Mouse (Mus musculus): ENCODE measurements around the gene Tmem52.

DNA sequence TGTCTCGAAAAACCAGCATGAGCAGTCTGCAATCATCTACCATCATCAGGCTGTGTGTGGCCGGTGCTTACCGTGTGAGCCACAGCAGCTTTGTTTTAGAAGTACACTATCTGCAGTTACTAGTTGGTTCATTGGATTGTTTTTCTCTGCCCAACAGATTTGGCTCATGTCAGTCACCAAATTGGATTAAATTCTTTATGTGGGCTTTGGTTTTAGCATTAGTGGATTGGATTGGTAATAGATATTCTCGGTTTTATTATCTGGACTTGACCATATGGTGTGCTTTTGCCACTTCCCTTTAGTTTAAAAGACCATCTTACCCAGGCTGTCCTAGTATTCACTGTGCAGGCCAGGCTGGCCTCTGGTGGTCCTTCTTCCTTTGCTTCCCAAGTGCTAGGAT is 26.0 kb downstream of the Tmem52 start:
- TF ChIP-seq NANOG (IDR thresholded peaks at IDR 0.05; ENCODE audit: borderline replicate concordance, low read length) (no peak), CTCF (conservative IDR thresholded peaks at IDR 0.05; ENCODE audit: low read length) (no peak), POU5F1 (IDR thresholded peaks at IDR 0.05; ENCODE audit: borderline replicate concordance, low read length) (no peak)

Measured in E14TG2a.4 (cell line).